Mouse (Mus musculus): ENCODE measurements around the gene Ccdc78.
"Not testable (repeated sequence)": the region's sequence is repeated elsewhere in the genome, so short reads cannot be mapped to it uniquely, and the experiment has no call there.

Gene Ccdc78

GRCm38 (mm10) chr17:25781339-25781738 lies 5.0 kb upstream of the Ccdc78 start:
- DNase-seq (ENCODE audit: low read depth, low spot score) = no peak

- DNase-seq (ENCODE audit: low read depth, low spot score) = no peak
Measured at GRCm38 (mm10) chr17:25783086-25783485, 3.3 kb upstream of the Ccdc78 start.

- DNase-seq (ENCODE audit: low read depth, low spot score) = no peak
Measured at GRCm38 (mm10) chr17:25783861-25784574, 2.4 kb upstream of the Ccdc78 start.

GRCm38 (mm10) chr17:25785281-25785745 lies 1.1 kb upstream of the Ccdc78 start, which contains the start of gene Haghl:
TSS of gene Haghl (minus strand) at chr17:25785673.
- DNase-seq (ENCODE audit: low read depth, low spot score) = peak; percentile 93

GRCm38 (mm10) chr17:25786781-25787504 lies 563 bp downstream of the Ccdc78 start:
- DNase-seq (ENCODE audit: low read depth, low spot score) = no peak

GRCm38 (mm10) chr17:25791320-25791842 lies 5.0 kb downstream of the Ccdc78 start:
- DNase-seq (ENCODE audit: low read depth, low spot score) = no peak

GRCm38 (mm10) chr17:25791843-25792527 lies 5.6 kb downstream of the Ccdc78 start:
- peak; percentile 82 for DNase-seq (ENCODE audit: low read depth, low spot score)

GRCm38 (mm10) chr17:25792615-25793014 lies 6.2 kb downstream of the Ccdc78 start, which contains the start of gene Fam173a:
TSS of gene Fam173a (minus strand) at chr17:25792901.
- DNase-seq (ENCODE audit: low read depth, low spot score) = no peak

GRCm38 (mm10) chr17:25794197-25794596 lies 7.8 kb downstream of the Ccdc78 start:
- DNase-seq (ENCODE audit: low read depth, low spot score) = no peak

GRCm38 (mm10) chr17:25794998-25795397 lies 8.6 kb downstream of the Ccdc78 start:
- DNase-seq (ENCODE audit: low read depth, low spot score) = no peak

- DNase-seq (ENCODE audit: low read depth, low spot score) = no peak
Measured at GRCm38 (mm10) chr17:25795609-25796092, 9.3 kb downstream of the Ccdc78 start, which contains the start of gene AC134908.4. TSS of gene AC134908.4 (minus strand) at chr17:25795659.

GRCm38 (mm10) chr17:25796211-25796771 lies 9.9 kb downstream of the Ccdc78 start:
- no peak for DNase-seq (ENCODE audit: low read depth, low spot score)

- no peak for DNase-seq (ENCODE audit: low read depth, low spot score)
Measured at GRCm38 (mm10) chr17:25796951-25797369, 10.6 kb downstream of the Ccdc78 start, which contains the start of gene Metrn. TSS of gene Metrn (minus strand) at chr17:25797136.

- DNase-seq (ENCODE audit: low read depth, low spot score) = no peak
Measured at GRCm38 (mm10) chr17:25801029-25801428, 14.6 kb downstream of the Ccdc78 start.

GRCm38 (mm10) chr17:25802825-25803517 lies 16.6 kb downstream of the Ccdc78 start:
- DNase-seq (ENCODE audit: low read depth, low spot score) = no peak

GRCm38 (mm10) chr17:25806507-25806906 lies 20.1 kb downstream of the Ccdc78 start:
- DNase-seq (ENCODE audit: low read depth, low spot score) = no peak

GRCm38 (mm10) chr17:25807452-25807851 lies 21.1 kb downstream of the Ccdc78 start:
- not testable (repeated sequence) for DNase-seq (ENCODE audit: low read depth, low spot score)

GRCm38 (mm10) chr17:25808028-25808427 lies 21.6 kb downstream of the Ccdc78 start:
- DNase-seq (ENCODE audit: low read depth, low spot score) = no peak

- peak; percentile 89 for DNase-seq (ENCODE audit: low read depth, low spot score)
Measured at GRCm38 (mm10) chr17:25808789-25809605, 22.6 kb downstream of the Ccdc78 start, which contains the start of gene Fbxl16. TSS of gene Fbxl16 (plus strand) at chr17:25809085.
